Mouse (Mus musculus) colon, adult 2 months (tissue): Measurements from ENCODE around the gene Bex3. TPM values are rescaled to one million over a fixed set of nuclear protein-coding genes. Genes with fewer than 3 reads are reported as not detected.

Experiments
- polyA plus RNA-seq: library from polyadenylated mRNA; depleted of rRNA; stranded (reverse); fragments of >200 nt; gene quantifications from 2 replicates; pipeline ENCODE4 v1.2.3, GENCODE M21; 2012; rRNA removed

Gene Bex3
- 22.1 TPM in 2 replicates for polyA plus RNA-seq

GRCm38 (mm10) chrX:136269743-136270392 is at the start of gene Bex3:
Bex3 (plus strand) TSS chrX:136270253.

GRCm38 (mm10) chrX:136244574-136245229 is 25.4 kb upstream of the Bex3 start, which contains the start of gene Tceal9:
Tceal9 (plus strand) TSS chrX:136245079.

Other genes with a start within 250 kb of the Bex3 start
- 0.49 and 1.1 TPM in 2 replicates for gene Arxes1, start 236.9 kb upstream of the Bex3 start, polyA plus RNA-seq
- 2.3 and 3.1 TPM in 2 replicates for gene Bex2, start 202.0 kb upstream of the Bex3 start, polyA plus RNA-seq
- gene Nxf3, start 185.0 kb upstream of the Bex3 start, polyA plus RNA-seq: not detected in 2 replicates
- 0.48 and 1.1 TPM in 2 replicates for gene Bex4, start 131.3 kb upstream of the Bex3 start, polyA plus RNA-seq
- gene Tceal8, start 97.9 kb upstream of the Bex3 start, polyA plus RNA-seq: 0.91 and 2.5 TPM in 2 replicates
- 0.12 TPM in 1 of 2 replicates, not detected in the other for gene Tceal5, start 66.4 kb upstream of the Bex3 start, polyA plus RNA-seq
- gene Tceal7, start 55.5 kb upstream of the Bex3 start, polyA plus RNA-seq: not detected in 2 replicates
- 3.5 and 3.6 TPM in 2 replicates for gene Bex1, start 54.7 kb upstream of the Bex3 start, polyA plus RNA-seq
- 5.2 and 6.5 TPM in 2 replicates for gene Tceal9, start 25.2 kb upstream of the Bex3 start, polyA plus RNA-seq
- gene Kir3dl1, start 247.7 kb downstream of the Bex3 start, polyA plus RNA-seq: not detected in 2 replicates